23 mouse cellular contexts compared by ENCODE assay signal in genomic region chr2:73443985-73444384, GRCm38 (mm10). TPM values are rescaled to one million over a fixed set of nuclear protein-coding genes. Genes with fewer than 3 reads are reported as not detected.
DNase-seq lines count a peak whose midpoint lies in the region; ATAC-seq and TF ChIP-seq lines count a peak whose summit lies in the region.
"Had no signal": no experiment of that assay in that cellular context is flagged by ENCODE, and none has a peak within 500 bp of the region (broad histone marks: within the 10 kb centered on the region; RNA-seq: fewer than 3 reads in every experiment).

No protein-coding gene starts in this region.

- H3K9ac ChIP-seq in hindbrain, embryonic 16.5 days (ENCODE audit: low read depth, low read length) = no peak overlapping the region
- no peak overlapping the region for H3K9ac ChIP-seq in hindbrain, embryonic 14.5 days
- H3K9ac ChIP-seq in lung, embryonic 15.5 days = no peak overlapping the region
- no peak overlapping the region for H3K9ac ChIP-seq in embryonic facial prominence, embryonic 14.5 days (ENCODE audit: low read depth, low read length)
- H3K9ac ChIP-seq: limb, embryonic 12.5 days; liver, postnatal 0 days had no signal

- no peak overlapping the region for H3K4me3 ChIP-seq in hindbrain, embryonic 16.5 days (ENCODE audit: low read length)
- H3K4me3 ChIP-seq in hindbrain, embryonic 14.5 days (replicated peaks; ENCODE audit: low read length) = no peak overlapping the region
- no peak overlapping the region for H3K4me3 ChIP-seq in lung, embryonic 15.5 days
- H3K4me3 ChIP-seq in embryonic facial prominence, embryonic 14.5 days (ENCODE audit: low read depth, low read length) = no peak overlapping the region
- H3K4me3 ChIP-seq: hindbrain, embryonic 10.5 days; limb, embryonic 12.5 days; megakaryocyte, embryonic 14.5 days had no signal

- H3K36me3 ChIP-seq in hindbrain, embryonic 16.5 days (ENCODE audit: control insufficient read depth, insufficient read depth, low read length) = no peaks in the 10 kb centered on the region
- H3K36me3 ChIP-seq in hindbrain, embryonic 14.5 days (replicated peaks; ENCODE audit: control insufficient read depth, insufficient read depth) = no peaks in the 10 kb centered on the region
- H3K36me3 ChIP-seq in lung, embryonic 15.5 days = peaks cover 10% of the 10 kb centered on the region
- H3K36me3 ChIP-seq in embryonic facial prominence, embryonic 14.5 days (ENCODE audit: control insufficient read depth, insufficient read depth, low read length) = peaks cover 31% of the 10 kb centered on the region

- no peaks in the 10 kb centered on the region for H3K9me3 ChIP-seq in hindbrain, embryonic 16.5 days (ENCODE audit: control insufficient read depth, low read length)
- H3K9me3 ChIP-seq in hindbrain, embryonic 14.5 days (ENCODE audit: control insufficient read depth, low read length) = no peaks in the 10 kb centered on the region
- H3K9me3 ChIP-seq in lung, embryonic 15.5 days = no peaks in the 10 kb centered on the region
- H3K9me3 ChIP-seq in embryonic facial prominence, embryonic 14.5 days (ENCODE audit: control insufficient read depth, low read length) = no peaks in the 10 kb centered on the region
- H3K9me3 ChIP-seq: hindbrain, embryonic 10.5 days; limb, embryonic 12.5 days; megakaryocyte, embryonic 14.5 days had no signal

- H3K4me2 ChIP-seq in hindbrain, embryonic 16.5 days (ENCODE audit: low read length) = no peak overlapping the region
- H3K4me2 ChIP-seq in hindbrain, embryonic 14.5 days (replicated peaks) = no peak overlapping the region
- no peak overlapping the region for H3K4me2 ChIP-seq in lung, embryonic 15.5 days
- no peak overlapping the region for H3K4me2 ChIP-seq in embryonic facial prominence, embryonic 14.5 days (ENCODE audit: low read depth, low read length)
- H3K4me2 ChIP-seq: heart, embryonic 11.5 days; limb, embryonic 12.5 days; liver, embryonic 11.5 days had no signal

- DNase-seq in hindbrain, embryonic 14.5 days (ENCODE audit: low spot score) = no peak
- no peak for DNase-seq in lung, postnatal 36 days
- DNase-seq in brain, embryonic 14.5 days (ENCODE audit: low read depth) = peak; percentile 40
- peak; percentile 34 for DNase-seq in embryonic facial prominence, embryonic 14.5 days (ENCODE audit: low spot score)
- no peak for DNase-seq in ovary, adult 18-20 months (ENCODE audit: low spot score)
- DNase-seq: adrenal gland, adult 8-10 months; cerebellum, adult 2 months; cerebellum, postnatal 25 days; embryo, embryonic 11 days; kidney, adult 18-20 months; kidney, postnatal 4 days; liver, postnatal 0 days; right cerebral cortex, postnatal 14 days; spleen, adult 18-20 months had no signal

- WGBS in hindbrain, embryonic 16.5 days = 67% methylated on average over 10 of the region's 10 CpGs
- WGBS in hindbrain, embryonic 14.5 days = 68% methylated on average over 10 of the region's 10 CpGs
- 54% methylated on average over 10 of the region's 10 CpGs for WGBS in lung, embryonic 15.5 days
- WGBS in embryonic facial prominence, embryonic 14.5 days = 67% methylated on average over 10 of the region's 10 CpGs

- TF ChIP-seq POLR2A in brain, embryonic 14.5 days (IDR thresholded peaks at IDR 0.05; ENCODE audit: borderline replicate concordance, extremely low read depth, insufficient read depth, insufficient read length, poor library complexity, severe bottlenecking) = no peak

- no peaks in the 10 kb centered on the region for H3K4me1 ChIP-seq in hindbrain, embryonic 16.5 days (ENCODE audit: control insufficient read depth, insufficient read depth, low read depth, low read length)
- H3K4me1 ChIP-seq in hindbrain, embryonic 14.5 days (replicated peaks; ENCODE audit: control insufficient read depth, insufficient read depth, low read length) = no peaks in the 10 kb centered on the region
- peaks cover 2% of the 10 kb centered on the region; the same call in 1 of the 2 replicates for H3K4me1 ChIP-seq in lung, embryonic 15.5 days
- H3K4me1 ChIP-seq in embryonic facial prominence, embryonic 14.5 days (ENCODE audit: control insufficient read depth, insufficient read depth, low read length) = no peaks in the 10 kb centered on the region
- H3K4me1 ChIP-seq: hindbrain, embryonic 10.5 days had no signal

- no peak overlapping the region for H3K27ac ChIP-seq in hindbrain, embryonic 16.5 days (ENCODE audit: low read depth, low read length)
- no peak overlapping the region for H3K27ac ChIP-seq in hindbrain, embryonic 14.5 days
- peak overlapping the region; percentile 26; the same call in 1 of the 2 replicates for H3K27ac ChIP-seq in lung, embryonic 15.5 days
- H3K27ac ChIP-seq in embryonic facial prominence, embryonic 14.5 days (replicated peaks; ENCODE audit: low read depth, low read length) = no peak overlapping the region
- H3K27ac ChIP-seq: hindbrain, embryonic 10.5 days; limb, embryonic 12.5 days had no signal

- TF ChIP-seq CTCF in brain, embryonic 14.5 days (IDR thresholded peaks at IDR 0.05; ENCODE audit: borderline replicate concordance, extremely low read depth, insufficient read depth, insufficient read length) = no peak

- H3K27me3 ChIP-seq in hindbrain, embryonic 16.5 days (replicated peaks; ENCODE audit: control insufficient read depth, insufficient read depth, low read length) = no peaks in the 10 kb centered on the region
- H3K27me3 ChIP-seq in hindbrain, embryonic 14.5 days (ENCODE audit: control insufficient read depth, insufficient read depth, low read length) = no peaks in the 10 kb centered on the region
- H3K27me3 ChIP-seq in lung, embryonic 15.5 days = no peaks in the 10 kb centered on the region
- no peaks in the 10 kb centered on the region for H3K27me3 ChIP-seq in embryonic facial prominence, embryonic 14.5 days (replicated peaks; ENCODE audit: control insufficient read depth, insufficient read depth, low read length)
- H3K27me3 ChIP-seq: limb, embryonic 12.5 days; megakaryocyte, embryonic 14.5 days had no signal

- ATAC-seq in hindbrain, embryonic 16.5 days = peak; percentile 52; the same call in 1 of the 2 replicates
- ATAC-seq in hindbrain, embryonic 14.5 days (ENCODE audit: low FRiP score) = no peak
- no peak for ATAC-seq in lung, embryonic 15.5 days (ENCODE audit: borderline replicate concordance, extremely low read depth, low FRiP score, low TSS enrichment)
- no peak for ATAC-seq in embryonic facial prominence, embryonic 14.5 days (ENCODE audit: low read depth)
- ATAC-seq: activated CD4-positive, CD25-positive, alpha-beta regulatory T cell, adult 4 months; inflammation-experienced regulatory T-cells, adult 6 months; liver, postnatal 0 days had no signal

RNA-seq across cellular contexts. Expression of gene Gpr155, which starts 57.6 kb away (rescaled TPM):
- 12.8 and 14.6 TPM in 2 replicates for polyA plus RNA-seq in hindbrain, embryonic 16.5 days (2015; fragmentation: Nextera tagmentation; extraction: Ambion mirVana)
- 15.2 and 17.9 TPM in 2 replicates for polyA plus RNA-seq in hindbrain, embryonic 14.5 days (2014; fragmentation: Nextera tagmentation; extraction: Ambion mirVana)
- polyA plus RNA-seq in lung, embryonic 15.5 days (2015; fragmentation: Nextera tagmentation; extraction: Ambion mirVana) = 6.3 and 6.4 TPM in 2 replicates
- polyA plus RNA-seq in brain, embryonic 14.5 days (2012; rRNA removed) = 7.7 and 8.8 TPM in 2 replicates
- polyA plus RNA-seq in embryonic facial prominence, embryonic 14.5 days (2014; fragmentation: Nextera tagmentation; extraction: Ambion mirVana) = 7.1 and 7.9 TPM in 2 replicates

Comparison
In these comparisons a context has a peak if more than half of its experiments do, and no peak if none do; other contexts are left out.
1. DNase-seq: peak in brain, embryonic 14.5 days (single experiment) and embryonic facial prominence, embryonic 14.5 days (single experiment); none in hindbrain, embryonic 14.5 days (single experiment), lung, postnatal 36 days (single experiment) and ovary, adult 18-20 months (single experiment).